Mouse (Mus musculus) CH12.LX (cell line): ENCODE data around the gene Srbd1. TPM values are rescaled to one million over a fixed set of nuclear protein-coding genes. Genes with fewer than 3 reads are reported as not detected.

Source experiments
- DNase-seq: peaks from one replicate; pipeline ENCODE4 v3.0.0-alpha.2; 2013; ENCODE audit errors: extremely low read depth
- H3K27ac ChIP-seq: 2 replicates; pipeline ENCODE4 v1.5.1; 2012; ENCODE audit warnings: low read depth, mild to moderate bottlenecking, control low read depth, moderate library complexity; ENCODE audit not compliant: insufficient read depth
- H3K27me3 ChIP-seq: replicated peaks from 2 replicates; pipeline ENCODE3; 2012; ENCODE audit warnings: inconsistent platforms
- H3K36me3 ChIP-seq, 2 experiments: replicated peaks in 1 of 2; 2 replicates each; pipeline versions ENCODE3 to v1.6.1; 2012; ENCODE audit warnings: inconsistent platforms in 1 of 2, low read length in 1 of 2, mild to moderate bottlenecking in 1 of 2, mixed read lengths in 1 of 2, moderate library complexity in 1 of 2; ENCODE audit not compliant: control insufficient read depth in 1 of 2, insufficient read depth in 1 of 2
- H3K4me1 ChIP-seq, 2 experiments: 2 replicates each; pipeline ENCODE4 v1.6.1; 2012; ENCODE audit warnings: inconsistent platforms in 1 of 2, moderate library complexity in 1 of 2; ENCODE audit not compliant: insufficient read depth in 2 of 2, control insufficient read depth in 1 of 2
- H3K4me2 ChIP-seq: 2 replicates; pipeline ENCODE4 v1.6.1; 2012; ENCODE audit warnings: low read depth, mild to moderate bottlenecking, control low read depth; ENCODE audit not compliant: poor library complexity, insufficient read depth, severe bottlenecking
- H3K4me3 ChIP-seq, 3 experiments: fragments of 150-350 bp in 1 of 3; sonication (generic) in 1 of 3; replicated peaks in 1 of 3; 2 replicates each; pipeline versions ENCODE3 to v1.5.1; 2011 to 2012; ENCODE audit warnings: low read depth in 2 of 3, low read length in 2 of 3, mild to moderate bottlenecking in 2 of 3, moderate library complexity in 2 of 3, control low read depth in 1 of 3, improper control_type of control experiment in 1 of 3, inconsistent platforms in 1 of 3, mixed read lengths in 1 of 3; ENCODE audit not compliant: poor library complexity in 1 of 3
- H3K79me2 ChIP-seq: replicated peaks from 2 replicates; pipeline ENCODE4 v1.6.1; 2012; ENCODE audit warnings: mild to moderate bottlenecking, moderate library complexity; ENCODE audit not compliant: control insufficient read depth, poor library complexity, insufficient read depth, severe bottlenecking; ENCODE audit errors: extremely low read depth
- H3K9ac ChIP-seq: 2 replicates; pipeline ENCODE4 v1.6.1; 2012; ENCODE audit warnings: low read depth, mild to moderate bottlenecking, control low read depth, moderate library complexity; ENCODE audit not compliant: insufficient read depth
- H3K9me3 ChIP-seq: replicated peaks from 2 replicates; pipeline ENCODE3; 2012; ENCODE audit warnings: low read length, inconsistent platforms, mixed read lengths
- BHLHE40 ChIP-seq: IDR thresholded peaks from 2 replicates; pipeline ENCODE4 v1.6.1; 2011; ENCODE audit warnings: mild to moderate bottlenecking, low read depth, low read length, improper control_type of control experiment
- CHD1 ChIP-seq: IDR thresholded peaks from 2 replicates; pipeline ENCODE4 v1.6.1; 2012; ENCODE audit warnings: low read depth, low read length, improper control_type of control experiment, inconsistent platforms
- CHD2 ChIP-seq: IDR thresholded peaks from 2 replicates; pipeline ENCODE4 v1.6.1; 2011; ENCODE audit warnings: low read length, improper control_type of control experiment
- CTCF ChIP-seq, 2 experiments: IDR thresholded peaks in 1 of 2; conservative IDR thresholded peaks in 1 of 2; 2 replicates each; pipeline ENCODE4 v1.5.1; 2011 to 2012; ENCODE audit warnings: low read depth in 2 of 2, low read length in 2 of 2, improper control_type of control experiment in 1 of 2, inconsistent platforms in 1 of 2, mild to moderate bottlenecking in 1 of 2, moderate library complexity in 1 of 2
- E2F4 ChIP-seq: IDR thresholded peaks from 2 replicates; pipeline ENCODE4 v1.6.1; 2011; ENCODE audit warnings: low read depth, low read length, improper control_type of control experiment; ENCODE audit not compliant: insufficient replicate concordance
- ELF1 ChIP-seq: IDR thresholded peaks from 2 replicates; pipeline ENCODE4 v1.6.1; 2014; ENCODE audit warnings: low read depth, mild to moderate bottlenecking, inconsistent platforms, low read length, improper control_type of control experiment
- EP300 ChIP-seq: IDR thresholded peaks from 2 replicates; pipeline ENCODE4 v1.6.1; 2011; ENCODE audit warnings: low read length, improper control_type of control experiment
- ETS1 ChIP-seq: conservative IDR thresholded peaks from 2 replicates; pipeline ENCODE4 v1.6.1; 2012; ENCODE audit warnings: low read depth, mild to moderate bottlenecking, inconsistent platforms, low read length, improper control_type of control experiment, moderate library complexity
- GABPA ChIP-seq: IDR thresholded peaks from 2 replicates; pipeline ENCODE4 v1.6.1; 2012; ENCODE audit warnings: low read depth, low read length, improper control_type of control experiment, inconsistent platforms; ENCODE audit not compliant: insufficient replicate concordance
- HCFC1 ChIP-seq: IDR thresholded peaks from 2 replicates; pipeline ENCODE4 v1.6.1; 2012; ENCODE audit warnings: low read depth, mild to moderate bottlenecking, inconsistent platforms, low read length, improper control_type of control experiment
- IRF4 ChIP-seq: IDR thresholded peaks from 2 replicates; pipeline ENCODE4 v1.6.1; 2014; ENCODE audit warnings: low read depth, mild to moderate bottlenecking, inconsistent platforms, low read length, improper control_type of control experiment
- JUN ChIP-seq: IDR thresholded peaks from 2 replicates; pipeline ENCODE4 v1.6.1; 2011; ENCODE audit warnings: low read depth, mild to moderate bottlenecking, low read length, improper control_type of control experiment, moderate library complexity; ENCODE audit not compliant: insufficient read depth
- JUND ChIP-seq: conservative IDR thresholded peaks from 2 replicates; pipeline ENCODE4 v1.6.1; 2011; ENCODE audit warnings: low read depth, low read length, improper control_type of control experiment
- KAT2A ChIP-seq: IDR thresholded peaks from 2 replicates; pipeline ENCODE4 v1.6.1; 2012; ENCODE audit warnings: low read length, improper control_type of control experiment, inconsistent platforms; ENCODE audit not compliant: insufficient replicate concordance
- MAFK ChIP-seq: IDR thresholded peaks from 2 replicates; pipeline ENCODE4 v1.6.1; 2011; ENCODE audit warnings: low read length, improper control_type of control experiment; ENCODE audit not compliant: insufficient replicate concordance
- MAX ChIP-seq: IDR thresholded peaks from 2 replicates; pipeline ENCODE4 v1.6.1; 2011; ENCODE audit warnings: low read length, improper control_type of control experiment
- MAZ ChIP-seq: IDR thresholded peaks from 2 replicates; pipeline ENCODE4 v1.6.1; 2012; ENCODE audit warnings: low read depth, mild to moderate bottlenecking, inconsistent platforms, low read length, improper control_type of control experiment, moderate library complexity
- MEF2A ChIP-seq: IDR thresholded peaks from 2 replicates; pipeline ENCODE4 v1.6.1; 2014; ENCODE audit warnings: low read depth, mild to moderate bottlenecking, inconsistent platforms, low read length, improper control_type of control experiment, borderline replicate concordance
- MXI1 ChIP-seq: IDR thresholded peaks from 2 replicates; pipeline ENCODE4 v1.6.1; 2011; ENCODE audit warnings: mild to moderate bottlenecking, low read depth, low read length, improper control_type of control experiment
- MYC ChIP-seq: IDR thresholded peaks from 2 replicates; pipeline ENCODE4 v1.6.1; 2011; ENCODE audit warnings: low read depth, mild to moderate bottlenecking, improper control_type of control experiment, low read length
- NELFE ChIP-seq: IDR thresholded peaks from 2 replicates; pipeline ENCODE4 v1.6.1; 2011; ENCODE audit warnings: low read depth, low read length, improper control_type of control experiment
- NRF1 ChIP-seq: IDR thresholded peaks from 2 replicates; pipeline ENCODE4 v1.6.1; 2014; ENCODE audit warnings: low read depth, mild to moderate bottlenecking, inconsistent platforms, low read length, improper control_type of control experiment, moderate library complexity
- PAX5 ChIP-seq: IDR thresholded peaks from 2 replicates; pipeline ENCODE4 v1.6.1; 2012; ENCODE audit warnings: low read length, inconsistent platforms, mixed read lengths
- POLR2A ChIP-seq: IDR thresholded peaks from 2 replicates; pipeline ENCODE4 v1.6.1; 2011; ENCODE audit warnings: low read depth, mild to moderate bottlenecking, improper control_type of control experiment, low read length
- POLR2AphosphoS2 ChIP-seq: IDR thresholded peaks from 2 replicates; pipeline ENCODE4 v1.6.1; 2011; ENCODE audit warnings: low read depth, low read length, improper control_type of control experiment
- RAD21 ChIP-seq: IDR thresholded peaks from 2 replicates; pipeline ENCODE4 v1.6.1; 2011; ENCODE audit warnings: low read depth, mild to moderate bottlenecking, low read length, improper control_type of control experiment, moderate library complexity
- RCOR1 ChIP-seq: conservative IDR thresholded peaks from 2 replicates; pipeline ENCODE4 v1.6.1; 2012; ENCODE audit warnings: low read depth, mild to moderate bottlenecking, inconsistent platforms, low read length, improper control_type of control experiment
- SIN3A ChIP-seq: IDR thresholded peaks from 2 replicates; pipeline ENCODE4 v1.6.1; 2012; ENCODE audit warnings: low read length, improper control_type of control experiment, inconsistent platforms
- SMC3 ChIP-seq: IDR thresholded peaks from 2 replicates; pipeline ENCODE4 v1.6.1; 2011; ENCODE audit warnings: low read depth, low read length, improper control_type of control experiment
- TBP ChIP-seq: conservative IDR thresholded peaks from 2 replicates; pipeline ENCODE4 v1.6.1; 2011; ENCODE audit warnings: low read depth, low read length, improper control_type of control experiment
- TCF12 ChIP-seq: IDR thresholded peaks from 2 replicates; pipeline ENCODE4 v1.6.1; 2014; ENCODE audit warnings: low read depth, mild to moderate bottlenecking, inconsistent platforms, low read length, improper control_type of control experiment
- UBTF ChIP-seq: IDR thresholded peaks from 2 replicates; pipeline ENCODE4 v1.6.1; 2012; ENCODE audit warnings: low read depth, mild to moderate bottlenecking, inconsistent platforms, low read length, improper control_type of control experiment, moderate library complexity
- USF1 ChIP-seq: IDR thresholded peaks from 2 replicates; pipeline ENCODE4 v1.6.1; 2014; ENCODE audit warnings: low read depth, mild to moderate bottlenecking, inconsistent platforms, low read length, improper control_type of control experiment
- USF2 ChIP-seq: conservative IDR thresholded peaks from 2 replicates; pipeline ENCODE4 v1.6.1; 2011; ENCODE audit warnings: low read depth, low read length, improper control_type of control experiment
- ZC3H11A ChIP-seq: IDR thresholded peaks from 2 replicates; pipeline ENCODE4 v1.6.1; 2012; ENCODE audit warnings: low read depth, mild to moderate bottlenecking, inconsistent platforms, low read length, improper control_type of control experiment
- ZKSCAN1 ChIP-seq: IDR thresholded peaks from 2 replicates; pipeline ENCODE4 v1.6.1; 2012; ENCODE audit warnings: low read depth, inconsistent platforms, low read length, improper control_type of control experiment, borderline replicate concordance
- ZMIZ1 ChIP-seq: IDR thresholded peaks from 2 replicates; pipeline ENCODE4 v1.6.1; 2012; ENCODE audit warnings: low read depth, mild to moderate bottlenecking, inconsistent platforms, low read length, improper control_type of control experiment
- ZNF384 ChIP-seq: IDR thresholded peaks from 2 replicates; pipeline ENCODE4 v1.6.1; 2012; ENCODE audit warnings: low read depth, low read length, improper control_type of control experiment, inconsistent platforms
- dilution Hi-C: fragments of 300-500 bp; cut with MboI; formaldehyde crosslinking; loops from 2 replicates; pipeline ENCODE4 v1.14.3; 2020; ENCODE audit warnings: low sequenced_read_pairs; ENCODE audit not compliant: extremely low pct_unique_long_range_greater_than_20kb, extremely low pct_ligation_motif_present
- in situ Hi-C: fragments of 300-500 bp; cut with MboI; formaldehyde crosslinking; loops from 3 replicates; pipeline ENCODE4 v1.14.3; 2019; ENCODE audit warnings: low sequenced_read_pairs, low pct_ligation_motif_present, low pct_unique_long_range_greater_than_20kb, mixed read lengths
- polyA plus RNA-seq: library from polyadenylated mRNA; unstranded; fragments of >175 nt; gene quantifications from 2 replicates; pipeline ENCODE4 v1.2.1, GENCODE M21; 2012; ENCODE audit warnings: low read depth; ENCODE audit not compliant: insufficient read length
- total RNA-seq, 2 experiments: library from RNA; depleted of rRNA; stranded (reverse); fragments of 300-350 nt in 1 of 2; fragments of >200 nt in 1 of 2; gene quantifications; 2 replicates each; pipeline ENCODE4 v1.2.3; 2012 to 2014

The Srbd1 gene
- total and polyA plus RNA-seq, 3 experiments = 21.5 to 34.5 (median 24.8) TPM

GRCm38 (mm10) chr17:85986624-85987023, 158.4 kb downstream of the Srbd1 start:
- Histone ChIP-seq H3K9ac (peak overlapping the region; percentile 4), H3K4me3 (no peak overlapping the region), H3K4me2 (peak overlapping the region; percentile 17), H3K27me3 (no peaks in the 10 kb centered on the region), H3K79me2 (no peaks in the 10 kb centered on the region), H3K27ac (peak overlapping the region; percentile 67), H3K9me3 (peaks cover 10% of the 10 kb centered on the region), H3K4me1 (peaks cover 27 to 65% of the 10 kb centered on the region in 2 experiments), H3K36me3 (peaks cover 4 to 46% of the 10 kb centered on the region in 2 experiments)
- TF ChIP-seq SIN3A = peak; percentile 38; the same call in 1 of the 2 replicates
- TF ChIP-seq EP300 = peak; percentile 75
- no peak; the same call in 1 of the 2 replicates for TF ChIP-seq RAD21
- peak; percentile 38; the same call in 1 of the 2 replicates for TF ChIP-seq BHLHE40
- TF ChIP-seq CTCF (conservative IDR thresholded peaks at IDR 0.05 in 1 of 2, IDR thresholded peaks at IDR 0.05 in 1 of 2; ENCODE audit: low read depth in 2 of 2, low read length in 2 of 2) = no peak
- peak; percentile 43; the same call in 1 of the 2 replicates for TF ChIP-seq ETS1
- no peak for TF ChIP-seq JUN
- TF ChIP-seq ZC3H11A = no peak
- no peak for TF ChIP-seq ELF1
- TF ChIP-seq MAFK = 0 out of 2 replicates have a peak, but pooled peaks have one; percentile 16
- TF ChIP-seq MEF2A = peak; percentile 52; the same call in 1 of the 2 replicates
- no peak for TF ChIP-seq POLR2AphosphoS2
- no peak for TF ChIP-seq USF1
- no peak for TF ChIP-seq MAX
- no peak for TF ChIP-seq NELFE
- TF ChIP-seq TBP = 0 out of 2 replicates have a peak, but pooled peaks have one; percentile 30
- no peak for TF ChIP-seq MXI1
- TF ChIP-seq E2F4 = no peak
- peak; percentile 55; the same call in 1 of the 2 replicates for TF ChIP-seq TCF12
- TF ChIP-seq HCFC1 = no peak
- TF ChIP-seq KAT2A = 0 out of 2 replicates have a peak, but pooled peaks have one; percentile 24
- 0 out of 2 replicates have a peak, but pooled peaks have one; percentile 21 for TF ChIP-seq RCOR1
- TF ChIP-seq ZKSCAN1 = no peak
- no peak for TF ChIP-seq GABPA
- no peak for TF ChIP-seq PAX5
- TF ChIP-seq CHD2 = no peak
- TF ChIP-seq NRF1 = no peak
- TF ChIP-seq MYC = 0 out of 2 replicates have a peak, but pooled peaks have one; percentile 17
- TF ChIP-seq IRF4 = peak; percentile 88
- TF ChIP-seq ZNF384 = no peak
- 0 out of 2 replicates have a peak, but pooled peaks have one; percentile 29 for TF ChIP-seq POLR2A
- peak; percentile 18; the same call in 1 of the 2 replicates for TF ChIP-seq JUND
- TF ChIP-seq ZMIZ1 = no peak
- TF ChIP-seq USF2 = no peak
- TF ChIP-seq UBTF = 0 out of 2 replicates have a peak, but pooled peaks have one; percentile 44
- no peak; the same call in 1 of the 2 replicates for TF ChIP-seq SMC3
- TF ChIP-seq MAZ = no peak
- no peak; the same call in 1 of the 2 replicates for TF ChIP-seq CHD1
- in situ Hi-C loops (no loop called here), dilution Hi-C loops (no loop called here)
- DNase-seq = peak; percentile 64
